Mouse (Mus musculus) liver, embryonic 14.5 days (tissue): ENCODE measurements at regions not wholly inside any gene's neighbourhood (a gene's known extent, or its start where the extent isn't known, plus 50 kb on each side); places are given as distances from the start of the nearest gene placed in this dataset.

Source experiments
- CTCF ChIP-seq: IDR thresholded peaks from 2 replicates; pipeline ENCODE4 v1.5.1; 2016; ENCODE audit warnings: antibody characterized with exemption, low read depth, control low read depth
- EP300 ChIP-seq: IDR thresholded peaks from 2 replicates; pipeline ENCODE4 v1.6.1; 2016; ENCODE audit warnings: antibody characterized with exemption, low read depth

- no peak for TF ChIP-seq EP300
- no peak for TF ChIP-seq CTCF
Observed at GRCm38 (mm10) chr14:105505261-105505660, 246.9 kb downstream of the Ndfip2 start.
